Mouse (Mus musculus): ENCODE data around the gene L3mbtl4. TPM values are rescaled to one million over a fixed set of nuclear protein-coding genes. Genes with fewer than 3 reads are reported as not detected.
A peak's percentile ranks its signal among the peaks of the same experiment; 100 is the strongest.

L3mbtl4 gene
- total RNA-seq, 1 experiment: not detected

GRCm38 (mm10) chr17:68264835-68265557 is 8.6 kb upstream of the L3mbtl4 start:
- no peaks in the 10 kb centered on the region for H3K9me3 ChIP-seq (ENCODE audit: control insufficient read depth, insufficient read depth, low read depth, low read length)
- H3K4me3 ChIP-seq (ENCODE audit: insufficient read depth in 1 of 2, low read depth in 1 of 2, low read length in 2 of 2, poor library complexity in 1 of 2, severe bottlenecking in 1 of 2): no peak overlapping the region
- no peak for DNase-seq (ENCODE audit: low read depth, low spot score)
- no peak overlapping the region for H3K9ac ChIP-seq (ENCODE audit: insufficient read depth, low read depth, low read length, poor library complexity, severe bottlenecking)
- H3K27ac ChIP-seq (ENCODE audit: insufficient read depth, low read depth, low read length, poor library complexity, severe bottlenecking): no peak overlapping the region
- no peaks in the 10 kb centered on the region for H3K36me3 ChIP-seq (ENCODE audit: control insufficient read depth, insufficient read depth, low read length, poor library complexity, severe bottlenecking)
- TF ChIP-seq CHD2 (IDR thresholded peaks at IDR 0.05; ENCODE audit: low read depth, low read length) (no peak), MAFK (IDR thresholded peaks at IDR 0.05; ENCODE audit: insufficient read depth, low read depth, low read length) (no peak)
- in situ Hi-C loops (cut with MboI; ENCODE audit: low sequenced_read_pairs in 2 of 2, unreplicated experiment in 2 of 2): no loop called here
- H3K4me1 ChIP-seq (ENCODE audit: control insufficient read depth in 2 of 2, insufficient read depth in 2 of 2, low read length in 2 of 2, poor library complexity in 1 of 2): no peaks in the 10 kb centered on the region

- in situ Hi-C loops (cut with MboI; ENCODE audit: low sequenced_read_pairs in 2 of 2, unreplicated experiment in 2 of 2): no loop called here
- Histone ChIP-seq H3K9me3 (ENCODE audit: control insufficient read depth, insufficient read depth, low read depth, low read length) (no peaks in the 10 kb centered on the region), H3K36me3 (ENCODE audit: control insufficient read depth, insufficient read depth, low read length, poor library complexity, severe bottlenecking) (no peaks in the 10 kb centered on the region), H3K4me3 (ENCODE audit: insufficient read depth in 1 of 2, low read depth in 1 of 2, low read length in 2 of 2, poor library complexity in 1 of 2, severe bottlenecking in 1 of 2) (peak overlapping the region; percentile 40 to 55; a peak in 3 of 4 replicates), H3K27ac (ENCODE audit: insufficient read depth, low read depth, low read length, poor library complexity, severe bottlenecking) (no peak overlapping the region), H3K9ac (ENCODE audit: insufficient read depth, low read depth, low read length, poor library complexity, severe bottlenecking) (no peak overlapping the region), H3K4me1 (ENCODE audit: control insufficient read depth in 2 of 2, insufficient read depth in 2 of 2, low read length in 2 of 2, poor library complexity in 1 of 2) (no peaks in the 10 kb centered on the region)
- TF ChIP-seq ZNF384 (IDR thresholded peaks at IDR 0.05; ENCODE audit: low read depth, low read length) (no peak), MAFK (IDR thresholded peaks at IDR 0.05; ENCODE audit: insufficient read depth, low read depth, low read length) (no peak)
- DNase-seq (ENCODE audit: low read depth, low spot score): no peak
Measured at GRCm38 (mm10) chr17:68273954-68274353, 357 bp downstream of the L3mbtl4 start.

GRCm38 (mm10) chr17:68275138-68275537 is 1.5 kb downstream of the L3mbtl4 start:
- no peaks in the 10 kb centered on the region for H3K36me3 ChIP-seq (ENCODE audit: control insufficient read depth, insufficient read depth, low read length, poor library complexity, severe bottlenecking)
- H3K9ac ChIP-seq (ENCODE audit: insufficient read depth, low read depth, low read length, poor library complexity, severe bottlenecking): no peak overlapping the region
- no peak for DNase-seq (ENCODE audit: low read depth, low spot score)
- H3K27ac ChIP-seq (ENCODE audit: insufficient read depth, low read depth, low read length, poor library complexity, severe bottlenecking): no peak overlapping the region
- TF ChIP-seq ZNF384 (IDR thresholded peaks at IDR 0.05; ENCODE audit: low read depth, low read length): no peak
- TF ChIP-seq MAFK (IDR thresholded peaks at IDR 0.05; ENCODE audit: insufficient read depth, low read depth, low read length): no peak
- no peak for TF ChIP-seq HCFC1 (IDR thresholded peaks at IDR 0.05; ENCODE audit: borderline replicate concordance, insufficient read depth, low read length)
- TF ChIP-seq CHD2 (IDR thresholded peaks at IDR 0.05; ENCODE audit: low read depth, low read length): no peak
- TF ChIP-seq ZC3H11A (IDR thresholded peaks at IDR 0.05; ENCODE audit: borderline replicate concordance, low read depth, low read length): no peak
- no peaks in the 10 kb centered on the region for H3K9me3 ChIP-seq (ENCODE audit: control insufficient read depth, insufficient read depth, low read depth, low read length)
- in situ Hi-C loops (cut with MboI; ENCODE audit: low sequenced_read_pairs in 2 of 2, unreplicated experiment in 2 of 2): no loop called here
- no peak overlapping the region for H3K4me3 ChIP-seq (ENCODE audit: insufficient read depth in 1 of 2, low read depth in 1 of 2, low read length in 2 of 2, poor library complexity in 1 of 2, severe bottlenecking in 1 of 2)
- no peaks in the 10 kb centered on the region for H3K4me1 ChIP-seq (ENCODE audit: control insufficient read depth in 2 of 2, insufficient read depth in 2 of 2, low read length in 2 of 2, poor library complexity in 1 of 2)

- no peak overlapping the region for H3K27ac ChIP-seq (ENCODE audit: insufficient read depth, low read depth, low read length, poor library complexity, severe bottlenecking)
- H3K36me3 ChIP-seq (ENCODE audit: control insufficient read depth, insufficient read depth, low read length, poor library complexity, severe bottlenecking): no peaks in the 10 kb centered on the region
- H3K4me1 ChIP-seq (ENCODE audit: control insufficient read depth in 2 of 2, insufficient read depth in 2 of 2, low read length in 2 of 2, poor library complexity in 1 of 2): no peaks in the 10 kb centered on the region
- TF ChIP-seq ZC3H11A (IDR thresholded peaks at IDR 0.05; ENCODE audit: borderline replicate concordance, low read depth, low read length) (no peak), ZNF384 (IDR thresholded peaks at IDR 0.05; ENCODE audit: low read depth, low read length) (no peak), MAFK (IDR thresholded peaks at IDR 0.05; ENCODE audit: insufficient read depth, low read depth, low read length) (no peak), CHD2 (IDR thresholded peaks at IDR 0.05; ENCODE audit: low read depth, low read length) (no peak), HCFC1 (IDR thresholded peaks at IDR 0.05; ENCODE audit: borderline replicate concordance, insufficient read depth, low read length) (no peak)
- no peak for DNase-seq (ENCODE audit: low read depth, low spot score)
- no peak overlapping the region for H3K4me3 ChIP-seq (ENCODE audit: insufficient read depth in 1 of 2, low read depth in 1 of 2, low read length in 2 of 2, poor library complexity in 1 of 2, severe bottlenecking in 1 of 2)
- H3K9ac ChIP-seq (ENCODE audit: insufficient read depth, low read depth, low read length, poor library complexity, severe bottlenecking): no peak overlapping the region
- H3K9me3 ChIP-seq (ENCODE audit: control insufficient read depth, insufficient read depth, low read depth, low read length): no peaks in the 10 kb centered on the region
- in situ Hi-C loops (cut with MboI; ENCODE audit: low sequenced_read_pairs in 2 of 2, unreplicated experiment in 2 of 2): no loop called here
Measured at GRCm38 (mm10) chr17:68280915-68281314, 7.3 kb downstream of the L3mbtl4 start.

Measured in ES-E14 (cell line).